Mouse (Mus musculus) kidney, adult 2 months (tissue): ENCODE results near the gene Rdh19. TPM values are rescaled to one million over a fixed set of nuclear protein-coding genes. Genes with fewer than 3 reads are reported as not detected.
"Not testable (repeated sequence)": the region's sequence is repeated elsewhere in the genome, so short reads cannot be mapped to it uniquely, and the experiment has no call there.

ENCODE experiments used
- DNase-seq: peaks from one replicate; pipeline ENCODE4 v3.0.0; 2021
- H3K27ac ChIP-seq: fragments of 200-500 bp; 2 replicates; pipeline ENCODE4 v1.5.1; 2012; ENCODE audit warnings: low read depth, low read length, control low read depth, inconsistent platforms; ENCODE audit not compliant: insufficient read depth
- H3K27me3 ChIP-seq: fragments of 200-500 bp; replicated peaks from 2 replicates; pipeline ENCODE4 v1.6.1; 2012; ENCODE audit warnings: mild to moderate bottlenecking, moderate library complexity, low read length, inconsistent platforms; ENCODE audit not compliant: control insufficient read depth, insufficient read depth
- H3K36me3 ChIP-seq: fragments of 200-500 bp; 2 replicates; pipeline ENCODE4 v1.6.1; 2012; ENCODE audit warnings: mild to moderate bottlenecking, moderate library complexity, low read length, inconsistent platforms; ENCODE audit not compliant: control insufficient read depth, insufficient read depth
- H3K4me1 ChIP-seq: fragments of 200-500 bp; 2 replicates; pipeline ENCODE4 v1.6.1; 2011; ENCODE audit warnings: low read length; ENCODE audit not compliant: control insufficient read depth, insufficient read depth
- H3K4me3 ChIP-seq: fragments of 200-500 bp; 2 replicates; pipeline ENCODE4 v1.5.1; 2011; ENCODE audit warnings: mild to moderate bottlenecking, low read depth, low read length, control low read depth; ENCODE audit not compliant: insufficient read depth
- CTCF ChIP-seq: fragments of 200-500 bp; conservative IDR thresholded peaks from 2 replicates; pipeline ENCODE4 v1.5.1; 2011; ENCODE audit warnings: low read depth, mild to moderate bottlenecking, control low read depth, low read length, moderate library complexity, mixed read lengths; ENCODE audit not compliant: insufficient read depth, insufficient read length
- POLR2A ChIP-seq: fragments of 200-500 bp; IDR thresholded peaks from one replicate; pipeline ENCODE4 v1.6.1; 2011; ENCODE audit warnings: low read depth, low read length, control low read depth
- WGBS: fragments of 180-500 bp; shearing (Covaris S2); methylation state at CpG from one replicate; pipeline ENCODE4 v1.1.7; 2018; 5-methylcytosine and 5-hydroxymethylcytosine counted together
- polyA plus RNA-seq: library from polyadenylated mRNA; depleted of rRNA; stranded (reverse); fragments of >200 nt; gene quantifications from 2 replicates; pipeline ENCODE4 v1.2.3, GENCODE M21; 2012

Gene Rdh19
- polyA plus RNA-seq, 1 experiment: 1.6 TPM

DNA sequence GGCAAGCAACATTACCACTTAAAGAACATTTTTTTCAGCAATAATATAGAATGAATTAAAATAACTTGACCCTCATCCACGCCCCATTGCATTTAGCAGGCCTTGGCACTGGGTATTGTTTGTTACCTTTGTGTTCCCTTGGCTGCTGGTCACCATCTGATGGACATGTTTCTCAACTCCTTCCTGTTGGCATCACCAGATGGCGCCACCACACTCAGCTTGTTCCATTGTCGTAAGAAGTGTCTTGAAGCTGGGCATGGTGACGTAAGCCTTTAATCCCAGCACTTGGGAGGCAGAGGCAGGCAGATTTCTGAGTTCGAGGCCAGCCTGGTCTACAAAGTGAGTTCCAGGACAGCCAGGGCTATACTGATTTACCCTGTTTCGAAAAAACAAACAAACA, 24.3 kb upstream of the Rdh19 start:
- 70% methylated on average over 6 of the region's 6 CpGs for WGBS
- Histone ChIP-seq H3K27ac (no peak overlapping the region), H3K4me1 (no peaks in the 10 kb centered on the region), H3K4me3 (no peak overlapping the region), H3K36me3 (no peaks in the 10 kb centered on the region), H3K27me3 (no peaks in the 10 kb centered on the region)
- TF ChIP-seq POLR2A (no peak), CTCF (peak; percentile 83)
- peak; percentile 60 for DNase-seq

DNA sequence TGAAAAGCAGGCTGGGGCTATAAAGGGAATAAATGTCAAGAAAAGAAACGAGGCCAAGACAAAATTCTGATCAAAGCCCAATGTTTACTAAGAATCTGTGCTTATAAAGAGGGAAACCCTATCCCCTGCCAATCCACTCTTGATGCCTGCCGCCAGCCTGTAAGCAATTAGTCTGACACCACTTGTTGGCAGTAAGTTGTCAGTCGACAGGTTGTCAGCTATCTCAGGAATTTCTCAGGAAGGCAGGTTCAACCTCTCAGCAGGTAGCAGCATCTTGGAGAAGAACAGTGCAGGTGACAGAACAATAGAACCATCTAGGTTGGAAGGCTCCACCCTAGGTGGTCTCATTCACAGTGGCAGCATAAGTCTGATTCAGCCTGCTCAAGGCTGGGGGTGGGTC, 20.6 kb upstream of the Rdh19 start:
- no peaks in the 10 kb centered on the region for H3K27me3 ChIP-seq
- WGBS: 76% methylated on average over 3 of the region's 3 CpGs
- no peak overlapping the region for H3K27ac ChIP-seq
- no peak for DNase-seq
- H3K4me3 ChIP-seq: no peak overlapping the region
- TF ChIP-seq POLR2A: no peak
- no peak for TF ChIP-seq CTCF
- H3K4me1 ChIP-seq: peaks cover 2% of the 10 kb centered on the region; the same call in 1 of the 2 replicates
- H3K36me3 ChIP-seq: no peaks in the 10 kb centered on the region

DNA sequence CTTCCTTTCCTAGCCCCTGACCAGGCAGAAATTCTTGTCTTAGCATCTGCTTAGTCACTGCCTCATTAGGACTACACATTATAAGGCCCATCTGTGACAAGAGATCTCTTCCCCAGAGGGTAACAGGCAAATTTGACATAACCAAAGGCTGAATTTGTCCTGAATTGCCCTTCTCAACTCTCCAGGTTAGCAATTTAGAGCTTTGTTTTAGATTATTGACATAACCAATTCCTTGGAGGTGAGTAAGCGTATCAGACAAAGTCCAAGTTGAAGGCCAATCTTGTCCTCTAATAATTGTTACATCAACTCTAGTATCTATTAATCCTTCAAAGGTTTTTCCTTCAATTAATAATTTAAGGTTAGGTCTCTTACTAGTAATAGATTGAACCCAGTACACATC, 15.5 kb upstream of the Rdh19 start:
- WGBS: 69% methylated on average over 1 of the region's 1 CpGs
- not testable (repeated sequence) for H3K36me3 ChIP-seq, H3K4me3 ChIP-seq, H3K27me3 ChIP-seq
- Histone ChIP-seq H3K4me1 (peaks cover 13% of the 10 kb centered on the region), H3K27ac (peak overlapping the region; percentile 64; the same call in 1 of the 2 replicates)
- peak; percentile 80 for DNase-seq

DNA sequence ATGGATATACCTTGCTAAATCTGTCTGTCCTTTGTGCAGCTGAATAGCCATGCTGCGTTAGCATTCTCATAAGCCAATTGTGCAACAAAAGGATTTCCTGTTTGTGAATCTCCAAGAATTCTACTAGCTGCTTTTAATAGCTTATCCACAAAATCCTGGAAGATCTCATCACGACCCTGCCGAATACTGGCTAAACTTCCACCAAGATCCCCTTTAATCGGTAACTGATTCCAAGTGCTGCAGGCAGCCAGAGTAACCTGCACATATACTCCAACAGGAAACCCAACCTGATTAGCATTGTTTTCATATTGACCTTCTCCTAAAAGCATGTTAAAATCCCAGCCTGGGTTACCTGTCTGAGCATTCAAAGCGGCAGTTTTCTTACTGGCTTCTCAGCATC, 14.4 kb upstream of the Rdh19 start:
- WGBS: 14% methylated on average over 5 of the region's 5 CpGs
- no peak overlapping the region for H3K4me3 ChIP-seq
- peak overlapping the region; percentile 4; the same call in 1 of the 2 replicates for H3K27ac ChIP-seq
- H3K27me3 ChIP-seq: no peaks in the 10 kb centered on the region
- no peaks in the 10 kb centered on the region for H3K36me3 ChIP-seq
- peak; percentile 91 for DNase-seq
- peaks cover 13% of the 10 kb centered on the region for H3K4me1 ChIP-seq
- TF ChIP-seq POLR2A: no peak
- TF ChIP-seq CTCF: no peak

DNA sequence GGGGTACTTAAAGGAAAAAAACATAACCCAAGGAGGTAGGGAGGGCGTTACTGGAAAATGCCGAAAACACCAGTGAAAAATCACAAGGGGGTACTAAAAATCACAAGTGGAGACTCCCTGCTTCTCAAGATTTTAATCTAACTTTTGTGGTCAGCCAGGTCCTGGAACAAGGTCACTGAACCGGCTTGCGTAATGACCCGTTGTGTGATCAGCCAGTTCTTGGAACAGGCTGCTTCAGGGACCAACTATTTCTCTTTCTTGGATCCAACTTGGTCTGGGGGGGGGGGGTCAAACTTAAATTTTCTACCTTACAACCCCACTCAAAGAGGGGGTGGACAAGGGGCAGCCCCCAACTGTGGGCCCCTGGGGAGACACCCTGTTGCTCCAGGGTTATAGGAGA, 11.9 kb upstream of the Rdh19 start:
- H3K36me3 ChIP-seq, H3K27me3 ChIP-seq, H3K4me3 ChIP-seq, H3K27ac ChIP-seq: not testable (repeated sequence)
- peaks cover 13% of the 10 kb centered on the region for H3K4me1 ChIP-seq
- 64% methylated on average over 5 of the region's 5 CpGs for WGBS
- DNase-seq: peak; percentile 89

DNA sequence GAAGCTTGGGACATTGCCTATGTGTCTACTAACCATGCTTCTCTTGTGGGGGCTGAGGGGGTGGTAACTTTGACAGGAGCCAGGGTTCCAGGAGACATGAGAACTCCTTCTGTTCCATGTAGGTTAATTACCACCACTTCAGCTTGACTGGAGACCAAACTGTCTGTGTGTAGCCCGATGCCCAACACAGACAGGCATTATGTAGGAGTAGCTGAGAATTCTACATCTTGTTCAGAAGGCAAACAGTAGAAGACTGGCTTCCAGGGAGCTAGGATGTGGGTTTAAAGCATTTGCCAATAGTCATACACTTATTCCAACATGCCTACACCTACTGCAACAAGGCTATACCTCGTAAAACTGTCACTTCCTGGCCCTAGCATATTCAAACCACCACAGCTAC, 11.2 kb upstream of the Rdh19 start:
- Histone ChIP-seq H3K36me3 (no peaks in the 10 kb centered on the region), H3K4me1 (peaks cover 13% of the 10 kb centered on the region), H3K27ac (no peak overlapping the region), H3K27me3 (no peaks in the 10 kb centered on the region), H3K4me3 (no peak overlapping the region)
- WGBS: 88% methylated on average over 2 of the region's 2 CpGs
- DNase-seq: no peak
- TF ChIP-seq CTCF: no peak
- TF ChIP-seq POLR2A: no peak

DNA sequence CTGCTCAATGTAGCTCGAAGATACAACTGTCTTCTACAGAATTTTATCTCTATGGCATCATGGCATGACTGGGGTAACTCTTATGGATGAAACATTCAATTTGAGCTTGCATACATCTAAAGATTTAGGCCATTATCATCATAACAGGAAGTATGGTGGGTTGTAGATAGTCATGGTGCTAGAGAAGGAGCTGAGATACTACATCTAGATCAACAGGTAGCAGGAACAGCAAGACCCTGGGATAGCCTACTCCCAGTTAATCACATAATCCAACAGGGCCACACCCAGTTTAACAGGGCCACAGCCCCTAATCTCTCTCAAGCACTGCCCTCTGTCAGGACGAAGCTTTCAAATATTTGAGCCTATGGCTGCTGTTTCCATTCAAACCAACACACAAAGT, 9.0 kb upstream of the Rdh19 start:
- no peak overlapping the region for H3K27ac ChIP-seq
- no peak overlapping the region for H3K4me3 ChIP-seq
- no peaks in the 10 kb centered on the region for H3K36me3 ChIP-seq
- 89% methylated on average over 2 of the region's 2 CpGs for WGBS
- DNase-seq: no peak
- no peak for TF ChIP-seq POLR2A
- TF ChIP-seq CTCF: no peak
- peaks cover 13% of the 10 kb centered on the region for H3K4me1 ChIP-seq
- H3K27me3 ChIP-seq: no peaks in the 10 kb centered on the region

DNA sequence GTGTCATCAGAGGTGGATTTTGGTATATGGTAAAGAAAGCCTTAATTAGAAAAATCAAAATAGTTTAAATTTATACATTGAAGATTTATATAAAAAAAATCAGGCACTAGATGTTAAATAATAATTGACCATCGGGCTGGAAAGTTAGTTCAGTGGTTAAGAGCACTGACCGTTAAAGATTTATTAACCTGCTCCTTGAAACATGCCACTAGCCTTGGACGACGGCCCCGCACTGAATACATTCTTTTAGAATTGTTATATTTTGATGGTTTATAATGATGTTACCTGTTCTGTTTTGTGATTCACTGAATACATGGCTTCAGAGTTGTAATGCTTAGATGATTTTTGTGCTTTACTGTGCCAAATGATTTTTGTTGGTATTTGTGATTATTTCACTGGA, 3.8 kb upstream of the Rdh19 start:
- H3K36me3 ChIP-seq, H3K27ac ChIP-seq, H3K27me3 ChIP-seq, H3K4me3 ChIP-seq: not testable (repeated sequence)
- 40% methylated on average over 5 of the region's 5 CpGs for WGBS
- DNase-seq: peak; percentile 56
- peaks cover 20% of the 10 kb centered on the region for H3K4me1 ChIP-seq
